Mouse (Mus musculus) intestine, embryonic 15.5 days (tissue): ENCODE results near the gene Fbxl16. TPM values are rescaled to one million over a fixed set of nuclear protein-coding genes. Genes with fewer than 3 reads are reported as not detected.

Source experiments
- polyA plus RNA-seq: library from polyadenylated mRNA; unstranded; fragments of >200 nt; fragmentation: Nextera tagmentation; extraction: Ambion mirVana; gene quantifications from 2 replicates; pipeline ENCODE4 v1.2.1, GENCODE M21; 2015

Fbxl16 gene
- polyA plus RNA-seq, 1 experiment from 2014 or later, result 3.1 TPM

Other genes starting within 250 kb of the Fbxl16 start
- gene Sox8, start 238.4 kb upstream of the Fbxl16 start, polyA plus RNA-seq, result 5.8 and 6.1 TPM in 2 replicates
- 33.0 and 35.9 TPM in 2 replicates for gene Lmf1, start 230.0 kb upstream of the Fbxl16 start, polyA plus RNA-seq
- 2.6 and 2.9 TPM in 2 replicates for gene Gng13, start 91.9 kb upstream of the Fbxl16 start, polyA plus RNA-seq
- gene Chtf18, start 81.7 kb upstream of the Fbxl16 start, polyA plus RNA-seq, result 23.5 and 26.8 TPM in 2 replicates
- gene Rpusd1, start 81.4 kb upstream of the Fbxl16 start, polyA plus RNA-seq, result 16.4 and 17.0 TPM in 2 replicates
- 0.06 TPM in 1 of 2 replicates, not detected in the other for gene Mslnl, start 73.0 kb upstream of the Fbxl16 start, polyA plus RNA-seq
- gene Msln, start 54.7 kb upstream of the Fbxl16 start, polyA plus RNA-seq, result 21.6 and 22.1 TPM in 2 replicates
- 29.0 and 31.5 TPM in 2 replicates for gene Narfl, start 35.3 kb upstream of the Fbxl16 start, polyA plus RNA-seq
- 37.9 and 41.5 TPM in 2 replicates for gene Haghl, start 23.4 kb upstream of the Fbxl16 start, polyA plus RNA-seq
- 0.15 and 0.40 TPM in 2 replicates for gene Ccdc78, start 22.5 kb upstream of the Fbxl16 start, polyA plus RNA-seq
- gene Fam173a, start 16.2 kb upstream of the Fbxl16 start, polyA plus RNA-seq, result 82.5 and 101 TPM in 2 replicates
- gene AC134908.4, start 13.4 kb upstream of the Fbxl16 start, polyA plus RNA-seq, result not detected in 2 replicates
- gene Metrn, start 11.9 kb upstream of the Fbxl16 start, polyA plus RNA-seq, result 41.9 and 45.6 TPM in 2 replicates
- 25.4 and 27.7 TPM in 2 replicates for gene Wdr24, start 14.5 kb downstream of the Fbxl16 start, polyA plus RNA-seq
- 45.1 and 49.4 TPM in 2 replicates for gene Jmjd8, start 19.8 kb downstream of the Fbxl16 start, polyA plus RNA-seq
- gene Stub1, start 24.3 kb downstream of the Fbxl16 start, polyA plus RNA-seq, result 297 and 322 TPM in 2 replicates
- gene Rhbdl1, start 28.2 kb downstream of the Fbxl16 start, polyA plus RNA-seq, result 1.8 and 1.9 TPM in 2 replicates
- gene Gm20683, start 32.7 kb downstream of the Fbxl16 start, polyA plus RNA-seq, result 1.1 and 2.4 TPM in 2 replicates
- 19.2 and 22.1 TPM in 2 replicates for gene Rhot2, start 35.8 kb downstream of the Fbxl16 start, polyA plus RNA-seq
- gene Wdr90, start 52.4 kb downstream of the Fbxl16 start, polyA plus RNA-seq, result 14.0 and 18.7 TPM in 2 replicates
- gene Mcrip2, start 59.7 kb downstream of the Fbxl16 start, polyA plus RNA-seq, result 73.0 and 77.0 TPM in 2 replicates
- gene Mettl26, start 66.0 kb downstream of the Fbxl16 start, polyA plus RNA-seq, result 53.5 and 67.8 TPM in 2 replicates
- gene Wfikkn1, start 71.8 kb downstream of the Fbxl16 start, polyA plus RNA-seq, result 0.29 and 0.36 TPM in 2 replicates
- gene Rab40c, start 110.6 kb downstream of the Fbxl16 start, polyA plus RNA-seq, result 21.4 and 24.9 TPM in 2 replicates
- gene Pigq, start 135.9 kb downstream of the Fbxl16 start, polyA plus RNA-seq, result 52.1 and 56.4 TPM in 2 replicates
- 0.10 and 0.46 TPM in 2 replicates for gene Nhlrc4, start 135.9 kb downstream of the Fbxl16 start, polyA plus RNA-seq
- gene A930017K11Rik, start 143.5 kb downstream of the Fbxl16 start, polyA plus RNA-seq, result 0.20 and 0.28 TPM in 2 replicates
- 18.5 and 25.1 TPM in 2 replicates for gene Capn15, start 176.7 kb downstream of the Fbxl16 start, polyA plus RNA-seq